Mouse (Mus musculus): ENCODE measurements around the gene Dok5.

Dok5 gene

DNA sequence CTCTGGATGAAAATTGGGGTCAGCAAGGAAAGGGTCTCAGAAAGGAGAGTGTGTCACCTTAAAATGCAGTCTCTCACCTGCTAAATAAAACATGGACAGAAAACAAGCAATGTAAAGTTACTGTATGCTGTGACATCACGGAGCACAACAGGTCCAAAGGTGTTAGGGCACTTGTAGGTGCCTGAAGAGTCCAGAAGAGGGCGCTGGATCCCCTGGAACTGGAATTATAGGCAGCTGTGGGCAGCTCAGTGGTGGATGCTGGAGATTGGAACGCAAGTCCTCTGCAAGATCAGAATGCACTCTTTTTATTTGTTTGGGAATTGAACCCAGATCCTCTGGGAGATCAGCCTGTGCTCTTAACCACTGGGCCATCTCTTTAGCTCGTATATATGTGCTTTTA lies 129.0 kb downstream of the Dok5 start:
- DNase-seq (ENCODE audit: low spot score in 2 of 2), result no peak

DNA sequence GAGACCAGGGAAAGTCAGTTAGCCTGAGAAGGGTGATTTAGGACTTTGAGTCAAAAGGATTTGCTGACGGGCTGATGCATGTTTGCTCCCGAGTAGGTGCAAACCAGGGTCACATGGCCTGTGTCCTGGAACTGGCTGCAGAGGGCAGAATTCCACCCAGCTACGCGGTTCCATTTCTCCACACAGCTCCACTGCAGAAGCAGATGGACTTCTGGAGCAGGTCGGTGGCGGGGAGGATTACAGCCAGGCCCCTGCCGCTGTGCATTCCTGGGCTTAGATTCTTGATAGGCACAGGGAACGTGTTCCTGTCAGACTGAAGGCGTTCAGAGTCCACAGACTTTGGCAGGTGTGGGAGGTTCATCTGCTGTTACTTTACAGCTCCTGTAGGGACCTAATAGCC lies 131.2 kb downstream of the Dok5 start:
- no peak for DNase-seq (ENCODE audit: low spot score in 2 of 2)

DNA sequence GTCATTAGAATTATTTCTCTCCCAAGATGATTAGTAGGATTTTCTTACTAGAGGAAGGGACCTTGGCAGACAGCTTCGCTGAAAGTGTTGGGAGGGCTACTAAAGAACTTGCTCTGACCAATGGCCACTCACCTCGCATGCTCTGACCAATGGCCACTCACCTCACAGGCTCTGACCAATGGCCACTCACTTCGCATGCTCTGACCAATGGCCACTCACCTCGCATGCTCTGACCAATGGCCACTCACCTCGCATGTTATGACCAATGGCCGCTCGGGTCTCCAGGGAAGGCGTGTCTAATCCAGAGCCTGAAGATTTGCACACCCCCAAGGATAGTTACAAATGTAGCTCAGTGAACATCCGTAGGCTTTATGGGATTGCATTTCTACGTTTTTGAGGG lies 131.6 kb downstream of the Dok5 start:
- no peak for DNase-seq (ENCODE audit: low spot score in 2 of 2)

DNA sequence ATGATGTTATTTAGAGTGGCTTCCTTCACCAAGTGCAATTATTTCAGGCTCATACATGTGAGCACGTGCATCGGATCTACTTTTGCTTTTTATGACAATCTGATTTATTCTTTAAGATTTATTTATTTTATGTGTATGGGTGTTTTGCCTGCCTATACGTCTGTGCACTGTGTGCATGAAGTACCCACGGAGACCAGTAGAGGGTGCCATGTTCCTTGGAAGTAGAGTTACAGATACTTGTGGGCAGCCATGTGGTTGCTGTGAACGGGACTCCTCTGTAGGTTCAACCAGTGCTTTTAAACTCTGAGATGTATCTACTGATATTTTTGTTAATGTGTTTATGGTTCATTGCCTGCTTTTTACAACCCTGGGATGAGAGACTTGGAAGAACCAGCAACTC lies 132.4 kb downstream of the Dok5 start:
- DNase-seq (ENCODE audit: low spot score in 2 of 2), result no peak

DNA sequence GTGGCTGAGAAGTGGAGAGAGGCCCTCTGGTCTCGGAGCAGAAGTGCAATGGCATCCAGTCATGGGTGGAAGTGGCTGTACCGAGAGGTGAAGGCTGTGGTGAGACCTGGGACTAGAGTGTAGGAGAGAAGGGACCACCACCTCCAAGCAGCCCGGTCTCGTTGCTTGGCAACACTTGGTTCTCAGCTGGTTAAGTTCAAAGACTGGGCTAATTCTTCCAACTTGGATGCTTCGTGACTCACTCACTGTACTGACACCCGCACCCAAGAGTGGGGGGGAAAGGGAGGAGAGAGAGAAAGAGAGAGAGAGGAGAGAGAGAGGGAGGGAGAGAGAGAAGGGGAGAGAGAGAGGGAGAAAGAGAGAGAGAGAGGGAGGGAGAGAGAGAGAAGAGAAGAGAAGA lies 133.2 kb downstream of the Dok5 start:
- no peak for DNase-seq (ENCODE audit: low spot score in 2 of 2)

DNA sequence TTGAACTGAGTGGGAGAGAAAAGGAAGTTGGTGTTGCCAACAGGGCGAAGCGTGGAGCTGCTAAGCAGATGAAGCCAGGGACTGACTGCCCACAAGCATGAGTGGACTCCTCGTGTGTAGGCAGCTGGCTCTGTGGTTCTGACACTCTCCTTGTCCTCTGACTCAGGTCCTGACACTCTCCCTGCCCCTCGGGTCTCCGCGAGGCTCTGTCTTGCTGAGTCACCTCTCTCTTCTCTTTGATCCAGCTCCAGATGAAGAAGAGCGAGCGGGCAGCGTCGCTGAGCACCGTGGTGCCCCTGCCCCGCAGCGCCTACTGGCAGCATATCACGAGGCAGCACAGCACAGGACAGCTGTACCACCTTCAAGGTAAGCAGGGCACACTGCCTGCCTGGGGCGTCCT lies 139.0 kb downstream of the Dok5 start:
- no peak for DNase-seq (ENCODE audit: low spot score in 2 of 2)

DNA sequence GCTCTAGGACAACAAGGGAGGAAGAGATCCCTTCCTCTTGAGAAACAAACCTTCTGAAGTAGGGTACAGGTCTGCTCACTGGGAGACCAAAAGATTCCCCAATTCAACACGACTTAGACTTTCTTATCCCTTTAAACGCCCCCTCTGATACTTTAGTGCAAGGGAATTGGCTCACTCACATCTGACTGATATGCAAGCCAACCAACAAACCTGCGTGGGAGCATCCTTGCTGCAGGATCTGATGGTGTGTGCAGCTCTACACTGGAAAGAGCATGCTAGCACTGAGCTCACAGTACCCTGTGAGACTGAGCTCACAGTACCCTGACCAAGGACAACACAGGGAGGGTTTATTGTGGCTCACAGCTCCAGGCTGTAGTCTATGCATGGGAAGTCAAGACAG lies 139.9 kb downstream of the Dok5 start:
- DNase-seq (ENCODE audit: low spot score in 2 of 2), result no peak

DNA sequence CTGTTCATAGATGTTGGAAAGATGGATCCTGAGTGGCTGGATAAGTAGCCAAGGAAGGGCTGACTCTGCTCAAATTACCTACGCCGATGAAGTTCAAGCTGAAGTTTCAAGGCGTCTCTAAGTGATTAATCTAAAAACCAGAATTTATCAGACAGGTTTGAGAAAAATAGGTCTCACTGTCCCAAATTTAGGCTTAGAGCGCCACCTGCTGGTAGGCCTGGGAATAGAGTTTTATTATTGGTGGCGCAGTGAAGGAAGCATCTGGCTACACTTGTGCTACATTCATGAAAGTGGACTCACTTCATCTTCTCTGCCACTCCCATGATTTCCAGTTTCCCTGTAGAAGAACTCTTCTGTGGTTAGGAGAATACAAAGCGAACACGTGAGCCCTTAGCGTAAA lies 141.8 kb downstream of the Dok5 start:
- peak in 1 of 2 experiments; percentile 40 for DNase-seq (ENCODE audit: low spot score in 2 of 2)

DNA sequence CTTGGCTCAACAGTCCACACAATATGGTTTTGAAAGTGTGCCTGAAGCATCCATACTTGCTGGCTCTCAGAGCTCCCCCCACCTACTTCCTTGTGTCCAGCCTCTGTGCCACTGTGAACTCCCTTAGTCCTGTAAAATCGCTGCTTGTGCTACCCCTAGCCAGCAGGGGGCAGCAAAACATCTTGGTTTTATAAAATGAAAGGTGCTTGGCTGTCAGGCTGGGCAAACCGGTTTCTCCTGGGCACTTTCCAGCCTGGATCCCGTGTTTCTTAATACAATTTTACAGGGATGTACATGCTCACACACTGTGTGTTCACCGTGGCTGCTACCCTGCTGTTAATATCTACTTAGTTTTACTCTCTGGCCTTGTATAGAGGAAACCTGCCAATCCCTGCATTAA lies 145.9 kb downstream of the Dok5 start:
- peak; percentile 8 to 52 for DNase-seq (ENCODE audit: low spot score in 2 of 2)

DNA sequence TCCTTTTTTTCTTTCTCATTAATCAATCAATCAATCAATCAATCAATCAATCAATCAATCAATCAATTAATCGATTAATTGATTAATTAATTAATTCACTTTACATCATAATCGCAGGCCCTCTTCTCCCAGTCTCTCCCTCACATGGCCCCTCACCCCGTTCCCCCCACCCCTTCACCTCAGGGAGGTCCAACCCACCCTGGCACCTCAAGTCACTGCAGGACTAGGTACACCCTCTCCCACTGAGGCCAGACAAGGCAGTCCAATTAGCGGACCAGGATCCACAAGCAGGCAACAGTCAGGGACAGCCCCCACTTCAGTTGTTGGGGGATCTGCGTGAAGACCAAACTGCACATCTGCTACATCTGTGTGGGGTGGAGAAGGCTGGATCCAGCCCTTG lies 146.3 kb downstream of the Dok5 start:
- no peak for DNase-seq (ENCODE audit: low spot score in 2 of 2)

DNA sequence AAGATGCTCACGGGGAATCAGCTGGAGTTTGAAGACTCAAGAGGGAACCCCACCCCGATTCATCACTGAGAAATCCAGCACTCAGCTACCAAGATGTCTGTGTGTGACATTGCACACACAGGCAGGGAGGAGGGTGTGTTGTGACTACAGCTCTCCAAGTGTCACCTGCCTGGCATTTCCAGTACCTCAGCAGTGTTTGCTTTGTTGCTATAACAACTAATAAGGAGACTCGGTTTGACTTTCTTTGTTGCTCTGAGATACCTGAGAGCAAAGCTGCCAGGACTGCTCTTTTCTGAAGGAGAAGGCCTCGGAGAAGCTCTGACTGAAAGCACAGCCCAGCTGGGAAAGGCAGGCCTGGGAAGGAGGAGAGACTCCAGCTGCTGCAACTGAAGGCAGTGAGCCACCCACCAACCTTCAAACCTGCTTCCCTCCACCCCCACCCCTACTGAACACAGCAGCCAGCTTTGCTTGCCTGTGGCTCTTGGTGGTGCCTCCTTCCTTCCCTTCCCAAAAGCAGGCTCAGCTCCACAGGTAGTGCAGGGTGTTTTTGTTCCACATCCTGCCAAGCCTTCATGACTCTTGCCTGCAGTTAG lies 152.7 kb downstream of the Dok5 start:
- DNase-seq (ENCODE audit: low spot score in 2 of 2), result no peak

DNA sequence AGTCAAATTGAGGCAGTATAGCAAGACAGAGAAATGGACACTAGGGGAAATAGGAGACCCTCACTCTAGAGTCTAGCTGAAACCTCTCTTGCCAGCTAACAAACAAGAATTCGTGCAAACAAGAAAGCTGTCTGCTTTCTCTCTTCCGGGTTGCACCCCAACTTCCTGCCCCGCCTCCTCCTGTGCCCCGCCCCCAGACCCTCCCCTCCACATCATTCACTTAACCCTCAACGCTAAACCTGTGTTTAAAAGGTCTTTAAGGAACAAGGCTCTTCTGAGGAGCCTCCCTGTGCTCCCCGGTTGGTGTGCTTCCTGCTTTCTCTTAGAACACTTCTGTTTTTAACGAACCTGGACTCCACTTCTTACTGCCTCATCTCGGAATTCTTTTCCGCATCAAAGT lies 156.4 kb downstream of the Dok5 start:
- no peak for DNase-seq (ENCODE audit: low spot score in 2 of 2)

DNA sequence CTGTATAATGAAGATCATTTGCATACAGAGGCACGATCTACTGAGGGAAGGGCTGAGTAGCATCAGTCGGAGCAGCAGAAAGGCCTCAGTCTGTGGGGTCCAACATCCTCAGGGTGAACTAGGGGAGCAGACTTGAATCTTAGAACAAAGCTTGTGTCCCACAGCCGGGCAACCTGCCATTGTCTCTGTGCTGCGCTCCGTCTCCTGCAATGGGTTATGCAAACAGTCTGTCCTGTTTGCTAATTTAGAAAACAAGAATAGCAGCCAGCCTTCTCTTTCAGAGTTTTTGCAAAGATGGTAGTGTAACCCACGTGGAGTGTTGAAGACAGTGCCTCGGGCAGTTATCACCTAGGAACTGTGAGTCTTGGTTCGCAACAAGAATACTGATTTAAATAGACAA lies 163.5 kb downstream of the Dok5 start:
- DNase-seq (ENCODE audit: low spot score in 2 of 2), result no peak

DNA sequence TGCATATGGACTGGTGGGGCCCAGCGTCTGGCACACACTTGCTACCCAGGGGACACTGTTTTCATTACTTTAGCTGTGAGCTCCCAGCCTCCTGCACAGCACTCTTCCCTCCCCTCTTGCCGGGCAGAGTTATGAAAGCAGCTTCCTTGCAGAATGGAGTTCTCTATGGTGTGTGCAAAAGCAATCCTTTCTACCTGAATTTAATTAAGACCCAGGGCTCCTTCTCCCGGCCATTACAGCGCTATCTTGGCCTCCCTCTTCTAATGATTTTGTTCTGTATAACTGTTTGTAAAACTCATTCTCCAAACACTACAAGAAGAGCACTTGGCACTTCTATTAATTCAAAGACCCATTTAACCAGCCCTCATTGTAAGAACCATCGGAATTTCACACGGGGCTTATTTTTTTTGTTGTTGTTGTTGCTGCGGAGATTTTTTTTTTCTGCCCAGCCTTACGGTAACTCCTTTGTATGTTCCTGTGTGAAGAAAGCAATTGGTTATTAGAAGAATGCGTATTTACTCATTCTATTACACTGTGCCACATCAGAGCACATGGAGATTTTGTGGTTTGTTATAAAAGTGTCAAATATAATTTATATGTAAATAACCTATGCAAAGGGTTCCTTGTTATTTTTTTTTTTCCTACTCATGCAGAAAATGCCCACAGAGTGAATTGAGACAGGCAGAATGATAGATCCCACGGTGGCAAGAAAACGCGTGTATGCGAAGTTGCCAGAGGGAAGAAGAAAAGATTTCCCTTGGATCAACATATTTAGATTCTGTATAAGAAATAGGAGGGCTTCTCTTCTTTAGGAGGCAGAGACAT lies 170.8 kb downstream of the Dok5 start:
- no peak for DNase-seq (ENCODE audit: low spot score in 2 of 2)

DNA sequence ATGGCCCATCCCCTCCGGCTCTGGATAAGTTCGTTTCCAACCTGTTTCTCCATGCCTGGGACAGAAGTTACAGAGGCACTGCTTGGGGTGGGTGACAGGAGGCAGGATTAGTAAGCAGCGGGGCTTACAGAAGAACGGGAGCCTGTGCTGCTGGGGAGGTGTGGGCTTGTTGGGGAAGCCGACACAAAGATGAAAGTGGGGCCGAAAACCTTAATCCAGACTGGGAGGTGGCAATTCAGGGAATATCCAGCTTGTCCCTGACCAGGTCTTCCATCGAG lies 171.4 kb downstream of the Dok5 start:
- DNase-seq (ENCODE audit: low spot score in 2 of 2), result no peak

DNA sequence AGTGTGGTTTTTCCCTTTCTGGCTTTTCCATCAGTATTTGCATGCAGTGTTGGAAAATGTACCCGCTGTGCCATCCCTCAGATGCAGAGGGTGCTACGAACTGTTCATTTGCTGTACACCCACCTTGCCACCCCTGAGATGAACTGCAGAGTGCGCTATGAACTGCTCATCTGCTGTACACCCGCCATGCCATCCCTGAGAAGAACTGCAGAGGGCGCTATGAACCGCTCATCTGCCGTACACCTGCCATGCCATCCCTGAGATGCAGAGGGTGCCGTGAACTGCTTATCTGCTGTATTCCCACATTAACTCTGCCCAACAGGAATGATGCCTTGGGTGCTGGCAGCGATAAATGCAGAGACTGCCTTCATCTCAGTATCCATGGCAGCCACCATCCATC lies 171.8 kb downstream of the Dok5 start:
- DNase-seq (ENCODE audit: low spot score in 2 of 2), result no peak

DNA sequence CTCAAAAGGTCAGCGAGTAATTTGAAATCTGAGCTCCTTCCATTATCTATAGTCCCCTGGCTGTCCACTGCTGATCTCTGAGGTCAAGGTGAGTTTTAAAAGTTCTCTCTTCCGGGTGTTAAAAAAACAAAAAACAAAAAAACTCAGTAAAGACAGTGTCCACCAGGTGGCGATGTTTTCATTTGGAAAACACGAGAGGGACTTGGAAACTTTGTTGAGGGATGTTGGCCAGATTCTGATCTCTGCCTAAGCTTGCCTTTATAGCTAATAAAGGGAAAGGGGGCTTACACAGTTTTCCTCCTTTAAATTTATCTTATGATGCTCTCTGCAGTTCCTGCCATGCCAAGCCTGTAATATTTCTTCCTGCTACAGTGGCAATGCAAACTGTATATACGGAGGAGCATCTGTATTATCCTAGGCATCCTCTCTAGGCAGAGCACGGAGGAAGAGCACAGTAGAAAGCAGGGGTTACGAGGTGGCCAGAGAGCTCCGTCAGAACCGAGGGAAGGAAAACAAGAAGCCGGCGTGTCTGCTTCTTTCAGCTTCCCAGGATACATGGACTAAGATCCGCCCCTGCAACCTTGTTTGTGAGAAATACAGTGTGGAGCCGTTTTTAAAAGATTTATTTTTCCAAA lies 181.1 kb downstream of the Dok5 start:
- DNase-seq (ENCODE audit: low spot score in 2 of 2), result peak in 1 of 2 experiments; percentile 20

DNA sequence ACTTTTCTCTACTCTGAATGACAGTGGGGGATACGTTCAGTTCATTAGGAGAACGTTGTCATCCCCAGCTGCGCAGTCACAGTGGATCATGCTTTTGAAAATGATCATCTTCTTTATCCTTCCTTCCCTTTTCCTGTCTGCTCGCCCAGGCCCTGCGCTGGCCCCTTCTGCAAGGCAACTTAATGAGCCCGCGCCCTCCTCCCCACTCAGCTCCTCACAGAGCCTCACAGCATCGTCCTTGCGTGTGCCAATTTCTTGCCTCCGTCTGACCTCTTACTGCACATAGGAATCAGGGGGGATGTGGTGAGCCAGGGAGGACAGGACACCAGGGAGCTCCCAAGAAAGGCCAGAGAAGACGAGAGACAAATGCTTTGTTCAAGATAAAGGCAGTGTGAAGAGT lies 182.3 kb downstream of the Dok5 start:
- no peak for DNase-seq (ENCODE audit: low spot score in 2 of 2)

DNA sequence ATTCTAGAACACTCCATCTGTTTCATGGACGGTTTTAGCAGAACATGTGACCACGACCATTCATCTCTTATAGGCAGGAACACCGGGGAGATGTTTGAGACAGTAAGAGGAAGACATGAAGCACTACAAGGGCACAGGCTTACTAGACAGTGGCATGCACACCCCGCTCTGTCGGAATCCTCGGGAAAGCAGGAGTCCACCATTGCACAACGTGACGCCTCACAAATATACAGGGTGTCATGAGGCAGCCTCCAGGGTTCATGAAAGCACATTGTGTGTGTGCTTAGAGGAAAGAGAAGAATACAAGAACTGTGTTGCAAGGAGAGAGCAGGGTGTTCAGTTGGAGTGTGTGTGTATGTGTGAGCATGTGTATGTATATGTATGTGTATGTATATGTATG lies 184.0 kb downstream of the Dok5 start:
- DNase-seq (ENCODE audit: low spot score in 2 of 2), result no peak

DNA sequence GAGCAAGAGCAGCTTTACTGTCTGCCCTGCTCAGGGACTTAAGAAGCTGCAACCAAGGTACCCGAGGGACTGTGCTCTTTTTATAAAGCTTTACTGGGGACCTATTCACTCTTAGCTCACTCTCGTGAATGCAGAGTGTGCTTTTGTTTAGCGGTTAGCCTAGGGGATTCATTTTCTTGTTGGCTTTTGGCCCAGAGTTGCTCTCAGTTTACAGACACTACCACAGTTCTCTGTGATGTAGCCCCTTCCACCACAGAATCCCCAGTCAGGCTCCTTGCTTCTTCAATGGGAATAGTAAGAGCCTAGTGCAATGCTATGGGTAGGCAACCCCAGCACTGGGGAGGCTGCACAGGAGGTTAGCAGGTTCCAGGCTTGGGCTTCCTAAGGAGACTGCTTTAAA lies 190.7 kb downstream of the Dok5 start:
- no peak for DNase-seq (ENCODE audit: low spot score in 2 of 2)

DNA sequence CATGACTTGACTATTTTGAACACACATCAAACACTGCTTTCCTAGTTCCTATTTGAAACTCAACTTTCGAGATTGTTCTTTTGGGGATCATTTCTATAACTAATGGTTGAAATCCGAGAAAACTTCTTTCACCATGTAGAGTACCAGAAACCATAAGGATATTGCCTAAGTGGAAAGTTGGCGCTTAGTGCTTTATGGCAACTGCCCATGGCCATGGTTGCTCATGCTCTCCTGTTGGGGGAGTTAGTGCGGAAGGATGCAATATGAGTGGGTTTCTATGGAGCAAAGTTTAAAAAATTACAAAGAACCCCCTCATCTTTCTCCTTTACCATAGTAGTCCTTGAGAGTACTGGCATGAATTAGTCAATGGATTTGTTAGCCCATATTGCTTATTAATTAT lies 192.5 kb downstream of the Dok5 start:
- no peak for DNase-seq (ENCODE audit: low spot score in 2 of 2)

DNA sequence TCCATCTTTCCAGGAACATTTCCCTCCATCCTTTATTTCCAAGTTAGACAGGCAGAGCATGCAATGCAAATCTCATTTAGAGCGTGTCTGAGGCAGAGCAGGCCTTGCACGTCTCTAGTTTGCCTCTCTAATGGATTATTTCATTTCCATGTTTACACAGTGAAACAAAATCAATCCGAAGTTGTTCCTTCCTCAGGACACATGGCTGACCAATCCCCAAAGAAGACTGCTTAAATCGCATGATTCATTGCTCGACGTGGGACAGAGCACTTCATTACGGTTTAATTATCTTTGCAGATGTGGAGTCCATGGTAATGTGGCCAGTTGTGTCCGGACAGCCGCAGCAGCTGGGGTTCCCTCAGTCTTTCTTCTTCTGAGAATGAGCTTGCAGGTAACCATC lies 194.6 kb downstream of the Dok5 start:
- DNase-seq (ENCODE audit: low spot score in 2 of 2), result no peak

Data from heart, adult 9 months (tissue).